Mouse (Mus musculus): ENCODE measurements around the gene Cort. TPM values are rescaled to one million over a fixed set of nuclear protein-coding genes. Genes with fewer than 3 reads are reported as not detected.

The Cort gene
- polyA plus RNA-seq, 1 experiment from 2014 or later: 0.54 TPM

DNA sequence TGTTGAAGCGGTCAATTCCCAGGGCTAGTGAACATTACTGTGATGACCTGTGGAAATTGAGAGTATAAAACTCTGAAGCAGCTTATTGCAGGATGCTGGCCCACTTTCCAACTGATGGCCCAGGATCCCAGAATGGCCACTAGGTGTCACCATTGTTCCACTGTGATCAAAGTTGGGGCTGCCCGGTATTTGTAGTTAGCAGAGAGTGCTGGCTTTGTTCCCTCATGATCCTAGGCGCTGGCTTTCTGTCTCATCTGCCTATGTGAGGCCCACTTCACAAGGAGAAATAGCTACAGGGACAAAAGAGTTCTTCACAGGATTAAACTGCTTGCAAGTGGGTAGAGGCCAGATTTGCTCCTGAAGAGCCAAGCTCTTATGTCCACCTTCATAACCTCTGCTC is 17.9 kb upstream of the Cort start:
- Histone ChIP-seq H3K9me3 (no peaks in the 10 kb centered on the region), H3K36me3 (replicated peaks) (peaks cover 6% of the 10 kb centered on the region), H3K4me1 (peaks cover 24% of the 10 kb centered on the region), H3K27me3 (replicated peaks; ENCODE audit: low read depth, poor library complexity, severe bottlenecking) (0 out of 2 replicates have a peak, but pooled peaks cover 4% of the 10 kb centered on the region), H3K27ac (replicated peaks) (peak overlapping the region; percentile 74), H3K4me3 (no peak overlapping the region)
- 5% methylated on average over 3 of the region's 3 CpGs for WGBS
- DNase-seq (ENCODE audit: low spot score): peak; percentile 88

DNA sequence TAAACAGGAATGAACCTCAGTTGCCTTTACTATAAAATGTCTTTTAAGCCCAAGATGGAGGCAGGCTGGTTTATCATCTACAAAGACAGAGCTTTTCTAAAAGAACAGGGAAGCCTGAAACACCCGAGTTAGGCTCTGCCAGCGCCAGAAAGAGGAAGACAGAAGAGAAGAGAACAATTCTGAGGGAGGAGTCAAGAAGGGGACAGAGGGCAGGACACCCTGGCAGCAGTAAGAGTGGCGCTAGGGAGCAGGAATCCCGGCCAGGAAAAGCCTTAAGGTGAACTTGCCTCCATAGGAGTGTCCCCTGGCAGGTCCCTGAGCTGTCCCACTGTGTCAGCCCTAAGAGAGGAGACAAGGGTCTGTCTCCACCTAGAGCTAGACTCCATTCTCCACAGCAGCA is 17.0 kb upstream of the Cort start:
- H3K4me3 ChIP-seq: no peak overlapping the region
- no peak for DNase-seq (ENCODE audit: low spot score)
- no peaks in the 10 kb centered on the region for H3K9me3 ChIP-seq
- 0 out of 2 replicates have a peak, but pooled peaks cover 4% of the 10 kb centered on the region for H3K27me3 ChIP-seq (replicated peaks; ENCODE audit: low read depth, poor library complexity, severe bottlenecking)
- H3K27ac ChIP-seq (replicated peaks): no peak overlapping the region
- H3K4me1 ChIP-seq: peaks cover 19% of the 10 kb centered on the region
- no peaks in the 10 kb centered on the region for H3K36me3 ChIP-seq (replicated peaks)
- WGBS: 33% methylated on average over 4 of the region's 4 CpGs

DNA sequence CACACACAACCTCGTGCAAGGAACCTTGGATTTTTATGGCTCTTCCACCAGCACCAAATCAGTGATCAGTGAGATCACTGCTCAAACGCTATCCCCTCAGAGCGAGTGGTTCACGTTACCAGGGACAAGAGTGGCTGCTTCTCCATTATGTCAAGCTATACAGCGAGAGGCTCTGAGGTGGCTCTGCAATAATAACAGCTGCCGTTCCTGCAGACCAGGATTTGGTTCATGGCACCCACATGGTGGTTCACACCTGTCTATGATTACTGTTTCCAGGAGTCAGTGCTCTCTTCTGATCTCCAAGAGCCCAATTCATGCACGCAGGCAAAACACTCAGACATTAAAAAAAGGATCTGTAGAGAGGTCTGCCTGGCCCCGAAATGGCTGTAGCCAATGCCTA is 12.0 kb upstream of the Cort start:
- no peak for DNase-seq (ENCODE audit: low spot score)
- Histone ChIP-seq H3K36me3 (replicated peaks) (peaks cover 14% of the 10 kb centered on the region), H3K9me3 (no peaks in the 10 kb centered on the region), H3K27ac (replicated peaks) (no peak overlapping the region), H3K4me1 (peaks cover 16% of the 10 kb centered on the region), H3K4me3 (no peak overlapping the region), H3K27me3 (replicated peaks; ENCODE audit: low read depth, poor library complexity, severe bottlenecking) (0 out of 2 replicates have a peak, but pooled peaks cover under 1% of the 10 kb centered on the region)
- 80% methylated on average over 8 of the region's 8 CpGs for WGBS

DNA sequence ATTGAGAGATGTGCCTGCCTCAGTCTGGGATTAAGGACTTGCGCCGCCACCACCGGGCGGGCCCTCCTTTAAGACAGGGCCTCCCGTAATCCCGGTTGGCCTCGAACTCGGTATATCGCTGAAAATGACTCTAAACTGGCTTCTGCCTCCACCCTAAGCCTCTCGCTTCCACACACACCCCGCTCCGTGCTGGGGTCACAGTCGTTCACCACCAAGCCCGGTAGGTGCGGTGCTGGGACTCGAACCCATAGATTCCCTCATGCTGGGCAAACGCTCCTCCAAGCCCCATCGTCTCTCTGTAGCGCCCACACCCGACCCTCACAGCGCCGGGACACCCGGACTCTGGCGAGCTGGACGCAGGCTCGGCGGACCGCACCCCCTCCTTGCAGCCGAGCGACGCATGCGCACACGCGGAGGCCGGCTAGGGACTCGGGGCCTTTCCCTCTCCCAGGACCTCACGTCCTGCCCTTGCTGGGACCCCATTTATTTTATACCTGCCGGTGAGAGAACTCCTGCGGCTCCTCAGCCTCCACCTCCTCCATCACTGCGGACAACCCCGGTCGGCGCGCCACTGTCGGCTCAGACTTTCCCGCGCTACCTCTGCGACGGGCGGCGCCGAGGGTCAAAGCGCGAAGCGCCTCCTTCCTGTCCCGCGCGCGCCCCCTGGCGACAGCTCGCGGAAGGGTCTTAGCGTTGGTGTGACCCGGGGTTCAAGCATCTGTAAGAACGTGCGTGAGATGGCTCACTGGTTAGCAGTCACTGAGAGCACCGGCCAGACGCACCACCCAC is 10.6 kb upstream of the Cort start, which contains the start of gene Cenps:
Cenps (minus strand) TSS at position 648 of the 789 bp plus-strand sequence.
- Histone ChIP-seq H3K36me3 (replicated peaks) (peaks cover 27% of the 10 kb centered on the region), H3K27me3 (replicated peaks; ENCODE audit: low read depth, poor library complexity, severe bottlenecking) (no peaks in the 10 kb centered on the region), H3K9me3 (no peaks in the 10 kb centered on the region), H3K27ac (replicated peaks) (peak within 1 kb of the TSS; percentile 92), H3K4me1 (peaks cover 25% of the 10 kb centered on the region), H3K4me3 (peak within 1 kb of the TSS; percentile 75)
- DNase-seq (ENCODE audit: low spot score): peak; percentile 98
- WGBS: 1% methylated on average over 68 of the region's 68 CpGs

DNA sequence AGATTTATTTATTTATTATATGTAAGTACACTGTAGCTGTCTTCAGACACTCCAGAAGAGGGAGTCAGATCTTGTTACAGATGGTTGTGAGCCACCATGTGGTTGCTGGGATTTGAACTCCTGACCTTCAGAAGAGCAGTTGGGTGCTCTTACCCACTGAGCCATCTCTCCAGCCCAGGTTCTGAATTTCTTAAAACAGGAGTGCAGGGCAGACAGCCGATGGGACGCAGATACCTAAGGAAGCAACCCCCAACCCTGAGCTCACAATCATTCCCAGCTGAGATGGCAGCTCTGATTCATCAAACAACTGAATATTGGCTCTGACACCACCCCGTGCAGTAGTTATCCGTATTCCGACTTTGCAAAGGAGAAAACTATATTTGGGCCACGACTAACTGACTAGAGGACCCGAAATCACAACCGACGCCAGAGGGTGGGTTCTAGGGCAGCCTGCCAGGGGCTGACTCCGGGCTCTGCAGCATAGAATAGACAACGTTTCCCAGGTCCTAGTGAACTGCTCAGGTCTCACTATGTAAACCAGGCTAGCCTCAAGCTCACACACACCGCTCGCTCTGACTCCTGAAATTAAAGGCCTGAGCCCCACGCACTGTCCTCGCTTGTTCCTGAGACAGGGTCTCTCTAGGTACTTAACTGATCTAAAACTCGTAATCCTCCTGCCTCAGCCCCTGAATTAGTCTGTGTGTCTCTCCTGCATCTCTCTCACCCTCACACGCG is 9.7 kb upstream of the Cort start:
- Histone ChIP-seq H3K27me3 (replicated peaks; ENCODE audit: low read depth, poor library complexity, severe bottlenecking) (no peaks in the 10 kb centered on the region), H3K27ac (replicated peaks) (peak overlapping the region; percentile 92), H3K36me3 (replicated peaks) (peaks cover 36% of the 10 kb centered on the region), H3K4me3 (peak overlapping the region; percentile 75), H3K4me1 (peaks cover 26% of the 10 kb centered on the region), H3K9me3 (no peaks in the 10 kb centered on the region)
- DNase-seq (ENCODE audit: low spot score): peak; percentile 39
- WGBS: 69% methylated on average over 18 of the region's 18 CpGs

DNA sequence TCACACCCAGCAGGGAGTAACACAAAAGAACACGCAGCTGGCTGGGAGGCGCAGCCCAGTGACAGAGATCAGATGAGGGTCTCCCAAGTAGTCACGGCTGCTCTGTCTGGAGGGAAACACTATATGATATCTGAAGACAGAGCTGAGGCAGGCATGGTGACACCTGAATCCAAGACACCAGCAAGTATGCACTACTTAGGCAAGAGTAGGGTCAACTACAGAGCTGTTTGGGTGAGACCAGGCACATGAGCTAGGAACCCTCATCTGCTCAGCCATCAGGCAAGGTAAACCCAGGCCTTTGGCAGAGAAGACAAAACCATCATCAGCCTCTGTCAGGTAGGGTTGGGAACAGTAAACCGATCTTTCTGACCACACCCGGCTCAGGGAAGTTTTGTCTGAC is 6.8 kb upstream of the Cort start:
- H3K27ac ChIP-seq (replicated peaks): peak overlapping the region; percentile 35; the same call in 1 of the 2 replicates
- H3K27me3 ChIP-seq (replicated peaks; ENCODE audit: low read depth, poor library complexity, severe bottlenecking): no peaks in the 10 kb centered on the region
- no peaks in the 10 kb centered on the region for H3K9me3 ChIP-seq
- no peak overlapping the region for H3K4me3 ChIP-seq
- WGBS: 87% methylated on average over 5 of the region's 5 CpGs
- peaks cover 65% of the 10 kb centered on the region for H3K36me3 ChIP-seq (replicated peaks)
- peaks cover 26% of the 10 kb centered on the region for H3K4me1 ChIP-seq
- no peak for DNase-seq (ENCODE audit: low spot score)

DNA sequence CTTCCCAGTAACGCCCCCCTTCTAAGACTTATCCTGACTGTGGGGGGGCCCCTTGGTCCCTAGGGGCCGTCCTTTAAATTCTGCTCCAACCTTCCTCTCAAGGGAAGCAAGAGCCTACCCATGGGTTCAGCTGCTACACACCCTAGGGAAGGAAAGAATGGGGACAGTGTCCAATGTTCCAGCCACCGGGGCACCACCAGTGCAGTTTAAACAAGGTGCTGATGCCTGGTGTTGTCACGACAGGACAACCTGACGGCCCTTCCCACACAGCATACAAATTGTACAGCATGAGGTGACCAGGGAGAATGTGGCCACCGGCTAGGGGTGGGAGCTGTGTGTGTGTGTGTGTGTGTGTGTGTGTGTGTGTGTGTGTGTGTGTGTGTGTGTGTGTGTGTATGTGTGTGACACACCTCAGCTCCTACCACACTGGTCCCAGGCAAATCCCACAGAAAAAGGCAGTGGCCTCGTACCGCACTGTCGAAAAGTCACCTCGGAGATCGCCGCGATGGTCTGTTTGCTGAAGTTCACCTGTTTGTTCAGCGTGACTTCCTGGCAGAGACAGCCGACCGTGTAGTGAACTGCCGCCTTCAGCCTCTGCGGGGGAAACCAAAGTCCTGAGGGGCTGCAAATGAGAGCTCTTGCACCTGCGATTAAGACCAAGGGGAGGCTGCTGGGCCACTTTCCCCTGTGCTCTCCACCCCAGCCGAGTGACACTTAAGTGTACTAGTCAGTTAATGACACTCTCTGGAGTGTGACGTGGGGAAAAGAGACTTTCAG is 5.4 kb upstream of the Cort start:
- Histone ChIP-seq H3K27me3 (replicated peaks; ENCODE audit: low read depth, poor library complexity, severe bottlenecking) (no peaks in the 10 kb centered on the region), H3K9me3 (no peaks in the 10 kb centered on the region), H3K27ac (replicated peaks) (no peak overlapping the region), H3K36me3 (replicated peaks) (peaks cover 79% of the 10 kb centered on the region), H3K4me1 (peaks cover 20% of the 10 kb centered on the region), H3K4me3 (no peak overlapping the region)
- no peak for DNase-seq (ENCODE audit: low spot score)
- WGBS: 90% methylated on average over 21 of the region's 21 CpGs

DNA sequence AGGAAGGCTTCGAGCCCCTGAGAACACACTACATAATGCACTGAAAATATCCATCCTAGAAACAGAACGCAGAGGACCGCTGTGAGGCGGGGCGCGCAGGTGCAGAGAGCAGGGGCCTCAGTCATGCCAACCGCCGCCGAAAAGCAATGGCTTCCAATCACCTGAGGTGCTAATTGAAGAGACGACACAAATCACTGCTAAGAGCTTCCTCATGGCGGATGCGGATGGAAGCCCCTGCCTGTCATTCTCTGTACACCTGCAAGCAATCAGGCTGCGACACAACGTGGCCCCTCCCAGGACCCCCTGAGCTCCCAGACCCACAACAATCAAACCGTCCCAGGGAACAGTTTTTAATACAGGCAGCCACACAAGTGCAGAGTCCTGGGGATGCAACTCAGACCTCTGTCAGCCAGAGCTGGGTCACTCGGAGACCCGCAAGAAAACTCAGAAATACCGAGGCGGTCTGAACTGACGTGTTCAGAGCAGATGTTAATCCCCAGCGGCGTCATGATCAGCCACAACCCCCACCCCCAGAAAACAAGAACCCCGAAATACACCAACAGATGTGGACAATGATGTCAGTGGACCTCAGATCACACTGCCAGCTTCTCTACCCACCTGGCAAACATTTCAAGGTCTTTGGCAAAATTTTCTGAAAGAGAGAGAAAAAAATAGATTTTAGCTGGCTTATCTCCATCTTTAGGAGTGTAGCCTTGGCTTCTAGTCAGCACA is 4.6 kb upstream of the Cort start:
- Histone ChIP-seq H3K9me3 (no peaks in the 10 kb centered on the region), H3K4me1 (peaks cover 18% of the 10 kb centered on the region), H3K27ac (replicated peaks) (no peak overlapping the region), H3K27me3 (replicated peaks; ENCODE audit: low read depth, poor library complexity, severe bottlenecking) (no peaks in the 10 kb centered on the region), H3K4me3 (no peak overlapping the region), H3K36me3 (replicated peaks) (peaks cover 87% of the 10 kb centered on the region)
- WGBS: 83% methylated on average over 23 of the region's 23 CpGs
- DNase-seq (ENCODE audit: low spot score): no peak

DNA sequence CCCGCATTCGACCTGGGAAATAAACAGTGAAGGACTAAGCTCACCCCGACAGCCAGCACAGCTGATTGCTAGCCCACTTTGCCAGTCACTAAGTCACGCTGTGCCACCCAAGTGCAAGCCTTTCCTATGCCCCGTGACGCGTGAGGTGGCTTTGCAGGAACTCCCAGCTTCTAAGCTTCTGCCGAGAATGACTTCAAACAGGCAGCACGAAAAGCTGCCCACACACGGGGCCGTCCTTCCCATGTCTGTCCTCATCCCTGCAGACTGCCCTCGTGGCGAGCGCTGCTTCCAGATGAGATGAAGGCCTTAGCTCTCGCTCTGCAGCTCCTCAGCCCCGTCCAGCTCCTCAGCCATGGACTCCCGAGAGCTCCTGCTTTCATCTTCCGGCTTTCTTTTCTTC is 1.9 kb upstream of the Cort start:
- 87% methylated on average over 18 of the region's 18 CpGs for WGBS
- H3K36me3 ChIP-seq (replicated peaks): peaks cover 80% of the 10 kb centered on the region
- peaks cover 17% of the 10 kb centered on the region for H3K4me1 ChIP-seq
- H3K27me3 ChIP-seq (replicated peaks; ENCODE audit: low read depth, poor library complexity, severe bottlenecking): no peaks in the 10 kb centered on the region
- no peaks in the 10 kb centered on the region for H3K9me3 ChIP-seq
- no peak overlapping the region for H3K27ac ChIP-seq (replicated peaks)
- no peak for DNase-seq (ENCODE audit: low spot score)
- H3K4me3 ChIP-seq: no peak overlapping the region

DNA sequence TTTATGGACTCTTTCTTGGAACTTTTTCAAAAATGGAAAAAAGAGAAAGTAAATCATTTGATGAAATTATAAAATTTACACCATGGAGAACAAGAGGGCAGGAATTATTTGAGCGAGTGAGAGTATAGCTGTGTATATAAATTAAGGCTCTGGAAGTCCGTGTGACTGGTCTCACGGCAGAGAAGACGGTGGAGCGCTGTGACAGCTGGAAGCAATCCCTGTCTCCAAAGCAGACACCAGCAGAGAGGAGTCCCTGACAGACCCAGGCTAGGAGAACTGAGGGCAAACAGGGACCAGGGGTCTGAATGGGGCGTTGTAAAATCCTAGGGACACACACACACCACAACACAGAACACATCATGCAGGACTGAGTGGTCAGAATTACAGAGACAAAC is 451 bp downstream of the Cort start:
- Histone ChIP-seq H3K27me3 (replicated peaks; ENCODE audit: low read depth, poor library complexity, severe bottlenecking) (no peaks in the 10 kb centered on the region), H3K4me1 (0 out of 2 replicates have a peak, but pooled peaks cover 8% of the 10 kb centered on the region), H3K27ac (replicated peaks) (no peak overlapping the region), H3K36me3 (replicated peaks) (peaks cover 56% of the 10 kb centered on the region), H3K4me3 (no peak overlapping the region), H3K9me3 (no peaks in the 10 kb centered on the region)
- DNase-seq (ENCODE audit: low spot score): no peak
- 73% methylated on average over 6 of the region's 6 CpGs for WGBS

DNA sequence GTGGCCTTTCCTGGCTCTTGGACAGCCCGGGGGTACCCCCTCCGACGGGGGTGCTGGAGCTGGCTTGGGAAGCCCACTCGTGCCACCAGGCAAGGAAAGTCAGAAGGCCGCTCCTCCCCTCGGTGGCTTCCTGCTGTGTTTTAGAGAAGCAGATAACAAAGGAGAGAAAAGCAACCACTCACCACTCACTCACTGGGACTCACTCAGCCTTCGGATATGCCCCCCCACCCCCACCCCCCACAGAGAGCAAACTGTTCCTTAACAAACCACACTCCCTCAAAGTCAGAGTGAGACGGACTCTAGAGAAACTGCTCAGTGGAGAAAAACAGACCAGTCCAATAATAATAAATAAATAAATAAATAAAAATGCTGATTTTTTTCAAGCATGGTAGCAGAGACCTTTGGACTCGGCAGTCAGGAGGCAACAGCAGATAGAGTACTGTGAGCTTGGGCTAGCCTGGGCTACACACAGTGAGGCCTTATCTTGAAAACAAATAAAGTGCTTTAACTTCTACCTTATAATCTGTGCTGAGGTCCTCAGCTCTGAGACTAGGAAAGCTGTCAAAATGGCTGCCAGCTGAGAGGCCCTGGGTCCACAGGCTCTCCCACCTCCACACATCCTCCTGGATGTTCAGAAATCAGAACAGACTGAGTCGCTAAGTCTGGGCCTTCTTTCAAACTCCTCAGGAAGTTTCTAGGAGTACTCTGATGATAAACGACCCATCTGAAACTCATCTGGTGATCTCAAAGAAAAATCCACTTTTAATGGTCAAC is 1.0 kb downstream of the Cort start:
- Histone ChIP-seq H3K27ac (replicated peaks) (no peak overlapping the region), H3K9me3 (no peaks in the 10 kb centered on the region), H3K4me1 (0 out of 2 replicates have a peak, but pooled peaks cover 8% of the 10 kb centered on the region), H3K4me3 (no peak overlapping the region), H3K27me3 (replicated peaks; ENCODE audit: low read depth, poor library complexity, severe bottlenecking) (no peaks in the 10 kb centered on the region), H3K36me3 (replicated peaks) (peaks cover 53% of the 10 kb centered on the region)
- no peak for DNase-seq (ENCODE audit: low spot score)
- 65% methylated on average over 11 of the region's 11 CpGs for WGBS
